Mouse (Mus musculus): ENCODE data around the gene Adgrv1.

GRCm38 (mm10) chr13:81642491-81643149 lies 9.7 kb upstream of the Adgrv1 start:
- TF ChIP-seq CTCF (IDR thresholded peaks at IDR 0.05; ENCODE audit: low read depth) (no peak), EP300 (optimal IDR thresholded peaks at IDR 0.05) (no peak)

Measured in stomach, postnatal 0 days (tissue).